Mouse (Mus musculus) limb, embryonic 10.5 days (tissue): ENCODE results near the gene Ythdf2. TPM values are rescaled to one million over a fixed set of nuclear protein-coding genes. Genes with fewer than 3 reads are reported as not detected.

ENCODE experiments used
- DNase-seq: peaks from one replicate; pipeline ENCODE4 v3.0.0-alpha.2; 2017; ENCODE audit warnings: low spot score
- H3K27ac ChIP-seq: fragments of 300-500 bp; sonication (generic); 2 replicates; pipeline ENCODE4 v1.5.1; 2016; ENCODE audit warnings: mild to moderate bottlenecking
- H3K27me3 ChIP-seq: fragments of 300-500 bp; sonication (generic); 2 replicates; pipeline ENCODE4 v1.6.1; 2016; ENCODE audit warnings: low read depth, mild to moderate bottlenecking; ENCODE audit not compliant: poor library complexity, severe bottlenecking
- H3K36me3 ChIP-seq: fragments of 300-500 bp; sonication (generic); 2 replicates; pipeline ENCODE4 v1.6.1; 2016; ENCODE audit warnings: mild to moderate bottlenecking, moderate library complexity
- H3K4me1 ChIP-seq: fragments of 300-500 bp; sonication (generic); 2 replicates; pipeline ENCODE4 v1.6.1; 2016
- H3K4me3 ChIP-seq: fragments of 300-500 bp; sonication (generic); 2 replicates; pipeline ENCODE4 v1.5.1; 2016; ENCODE audit warnings: mild to moderate bottlenecking, moderate library complexity
- H3K9me3 ChIP-seq: fragments of 300-500 bp; sonication (generic); replicated peaks from 2 replicates; pipeline ENCODE4 v1.6.1; 2016; ENCODE audit warnings: mild to moderate bottlenecking
- WGBS: fragments of 180-500 bp; shearing (Covaris S2); methylation state at CpG from one replicate; pipeline ENCODE4 v1.1.7; 2016; 5-methylcytosine and 5-hydroxymethylcytosine counted together
- polyA plus RNA-seq: library from polyadenylated mRNA; unstranded; fragments of >200 nt; fragmentation: Nextera tagmentation; extraction: Ambion mirVana; gene quantifications from 2 replicates; pipeline ENCODE4 v1.2.1, GENCODE M21; 2016

The Ythdf2 gene
- polyA plus RNA-seq, 1 experiment from 2014 or later = 151 TPM

GRCm38 (mm10) chr4:132194975-132195374 is 17.1 kb downstream of the Ythdf2 start:
- no peak overlapping the region for H3K27ac ChIP-seq
- H3K9me3 ChIP-seq = no peaks in the 10 kb centered on the region
- 93% methylated on average over 3 of the region's 3 CpGs for WGBS
- peaks cover 94% of the 10 kb centered on the region for H3K36me3 ChIP-seq
- no peaks in the 10 kb centered on the region for H3K4me1 ChIP-seq
- no peak overlapping the region for H3K4me3 ChIP-seq
- no peaks in the 10 kb centered on the region for H3K27me3 ChIP-seq
- no peak for DNase-seq

DNA sequence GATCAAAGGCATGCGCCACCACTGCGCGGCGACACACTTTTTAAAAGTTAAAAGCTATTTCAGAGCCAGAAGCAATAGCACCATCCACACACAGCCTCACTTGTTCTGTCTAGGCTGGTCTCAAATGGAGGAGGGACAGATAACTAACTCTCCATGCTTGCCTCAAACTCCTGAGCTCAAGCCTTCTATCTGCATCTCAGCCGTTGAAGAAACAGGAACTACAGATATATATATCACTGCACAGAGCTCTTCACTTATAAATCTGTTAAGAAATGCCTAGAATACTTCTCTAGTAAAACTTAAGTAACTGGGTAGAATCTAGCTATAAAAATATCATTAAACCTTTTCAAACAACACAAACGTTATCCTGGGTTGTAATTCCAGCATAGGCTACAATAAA is 17.7 kb downstream of the Ythdf2 start:
- H3K4me1 ChIP-seq = no peaks in the 10 kb centered on the region
- H3K9me3 ChIP-seq = no peaks in the 10 kb centered on the region
- no peak for DNase-seq
- no peak overlapping the region for H3K27ac ChIP-seq
- peaks cover 94% of the 10 kb centered on the region for H3K36me3 ChIP-seq
- 94% methylated on average over 6 of the region's 6 CpGs for WGBS
- no peak overlapping the region for H3K4me3 ChIP-seq
- no peaks in the 10 kb centered on the region for H3K27me3 ChIP-seq

- Histone ChIP-seq H3K4me3 (no peak overlapping the region), H3K9me3 (no peaks in the 10 kb centered on the region), H3K36me3 (peaks cover 94% of the 10 kb centered on the region), H3K4me1 (no peaks in the 10 kb centered on the region), H3K27me3 (no peaks in the 10 kb centered on the region), H3K27ac (no peak overlapping the region)
- DNase-seq = no peak
- 90% methylated on average over 2 of the region's 2 CpGs for WGBS
Observed at GRCm38 (mm10) chr4:132187826-132188401, 24.2 kb downstream of the Ythdf2 start.

DNA sequence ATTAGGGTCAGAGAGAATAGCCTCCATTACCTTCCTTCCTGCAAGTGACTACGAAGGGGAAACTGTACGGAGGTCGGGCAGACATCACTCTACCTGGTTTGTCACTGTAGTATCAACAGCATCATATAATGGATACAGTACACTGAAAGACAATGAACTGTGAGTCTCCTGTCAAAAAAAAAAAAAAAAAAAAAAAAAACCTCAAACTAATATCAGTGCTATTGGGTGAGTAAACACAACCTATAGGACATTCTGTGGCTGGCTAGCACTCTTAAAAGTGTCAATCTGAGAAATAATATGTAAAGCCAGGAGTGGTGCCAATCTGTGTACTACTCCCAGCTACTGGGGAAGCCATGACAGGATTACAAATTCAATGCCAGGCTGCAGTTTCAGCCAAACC is 28.9 kb downstream of the Ythdf2 start:
- DNase-seq = no peak
- H3K4me3 ChIP-seq = no peak overlapping the region
- peaks cover 5% of the 10 kb centered on the region; the same call in 1 of the 2 replicates for H3K4me1 ChIP-seq
- no peaks in the 10 kb centered on the region for H3K9me3 ChIP-seq
- no peak overlapping the region for H3K27ac ChIP-seq
- no peaks in the 10 kb centered on the region for H3K27me3 ChIP-seq
- WGBS = 94% methylated on average over 3 of the region's 3 CpGs
- peaks cover 74% of the 10 kb centered on the region for H3K36me3 ChIP-seq

- Histone ChIP-seq H3K27ac (no peak overlapping the region), H3K4me3 (no peak overlapping the region), H3K36me3 (peaks cover 62% of the 10 kb centered on the region), H3K9me3 (no peaks in the 10 kb centered on the region), H3K27me3 (no peaks in the 10 kb centered on the region), H3K4me1 (peaks cover 5% of the 10 kb centered on the region; the same call in 1 of the 2 replicates)
- no peak for DNase-seq
- WGBS = 70% methylated on average over 22 of the region's 22 CpGs
Observed at GRCm38 (mm10) chr4:132181721-132182658, 30.1 kb downstream of the Ythdf2 start.

- no peaks in the 10 kb centered on the region for H3K9me3 ChIP-seq
- 78% methylated on average over 9 of the region's 9 CpGs for WGBS
- peak; percentile 49 for DNase-seq
- peaks cover 52% of the 10 kb centered on the region for H3K36me3 ChIP-seq
- H3K27me3 ChIP-seq = no peaks in the 10 kb centered on the region
- H3K4me3 ChIP-seq = no peak overlapping the region
- H3K4me1 ChIP-seq = peaks cover 5% of the 10 kb centered on the region; the same call in 1 of the 2 replicates
- H3K27ac ChIP-seq = no peak overlapping the region
Observed at GRCm38 (mm10) chr4:132180710-132181109, 31.4 kb downstream of the Ythdf2 start.

GRCm38 (mm10) chr4:132178630-132179059 is 33.5 kb downstream of the Ythdf2 start:
- peaks cover 5% of the 10 kb centered on the region; the same call in 1 of the 2 replicates for H3K4me1 ChIP-seq
- no peaks in the 10 kb centered on the region for H3K27me3 ChIP-seq
- H3K4me3 ChIP-seq = no peak overlapping the region
- no peak overlapping the region for H3K27ac ChIP-seq
- 12% methylated on average over 10 of the region's 10 CpGs for WGBS
- peak; percentile 73 for DNase-seq
- H3K9me3 ChIP-seq = no peaks in the 10 kb centered on the region
- peaks cover 31% of the 10 kb centered on the region for H3K36me3 ChIP-seq

DNA sequence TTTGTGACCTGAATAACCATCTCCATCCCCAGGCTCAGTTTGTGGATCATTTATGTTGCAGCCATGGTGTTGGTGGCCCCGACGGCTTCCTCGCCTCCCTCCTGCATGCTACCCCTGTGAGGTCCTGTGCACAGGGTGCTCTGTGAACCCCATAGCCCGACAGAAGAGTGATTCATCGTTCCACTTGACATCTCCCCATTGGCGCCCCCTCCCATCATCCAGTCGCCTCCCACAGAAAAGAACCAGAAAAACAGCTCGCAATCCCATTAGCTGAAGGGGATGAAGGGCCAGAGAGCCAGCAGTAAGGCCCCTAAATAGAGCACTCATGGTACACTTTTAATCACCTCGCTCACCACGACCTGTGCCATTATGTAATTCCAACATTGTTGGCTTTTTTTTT is 35.6 kb downstream of the Ythdf2 start:
- no peak overlapping the region for H3K27ac ChIP-seq
- no peaks in the 10 kb centered on the region for H3K27me3 ChIP-seq
- WGBS = 60% methylated on average over 10 of the region's 10 CpGs
- peaks cover 10% of the 10 kb centered on the region for H3K36me3 ChIP-seq
- H3K4me1 ChIP-seq = 0 out of 2 replicates have a peak, but pooled peaks cover under 1% of the 10 kb centered on the region
- no peak overlapping the region for H3K4me3 ChIP-seq
- H3K9me3 ChIP-seq = no peaks in the 10 kb centered on the region
- no peak for DNase-seq

DNA sequence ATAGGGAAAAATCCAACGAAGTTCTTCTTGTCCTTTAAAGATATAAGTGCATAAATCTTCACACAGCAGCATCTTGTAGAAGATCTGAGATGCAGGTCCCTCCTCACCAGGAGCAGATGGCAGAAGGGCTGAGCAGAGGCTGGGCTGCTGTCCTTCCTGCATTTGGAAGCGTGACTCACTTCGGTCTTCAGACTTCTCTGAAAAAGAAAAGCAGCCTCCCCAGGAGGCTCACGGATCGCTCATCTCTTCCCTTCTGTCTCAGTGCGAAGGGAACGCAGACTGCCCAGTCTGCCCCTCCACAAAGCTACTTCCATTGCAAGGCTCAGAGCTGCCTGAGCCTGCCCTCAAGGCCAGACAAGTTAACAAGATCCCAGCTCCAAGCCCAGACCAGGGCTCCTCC is 41.2 kb downstream of the Ythdf2 start:
- Histone ChIP-seq H3K27ac (no peak overlapping the region), H3K4me1 (peaks cover 11% of the 10 kb centered on the region), H3K9me3 (no peaks in the 10 kb centered on the region), H3K27me3 (no peaks in the 10 kb centered on the region), H3K4me3 (no peak overlapping the region), H3K36me3 (no peaks in the 10 kb centered on the region)
- no peak for DNase-seq
- WGBS = 32% methylated on average over 7 of the region's 7 CpGs

DNA sequence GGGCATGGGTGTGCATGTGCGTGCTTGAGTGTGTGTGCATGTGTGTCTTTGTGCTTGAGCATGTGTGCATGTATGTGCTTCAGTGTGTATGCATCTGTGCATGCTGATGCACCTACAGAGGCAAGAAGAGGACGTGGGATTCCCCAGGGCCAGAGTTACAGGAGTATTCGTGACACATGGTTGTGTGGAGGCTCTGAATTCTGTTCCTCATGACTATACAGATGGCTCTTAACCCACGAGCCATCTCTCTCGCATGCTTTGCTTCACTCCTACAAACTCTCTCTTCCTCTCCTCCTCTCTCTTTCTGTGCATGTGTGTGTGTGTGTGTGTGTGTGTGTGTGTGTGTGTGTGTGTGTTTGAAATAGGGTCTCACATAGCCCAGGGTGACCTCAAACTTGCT is 42.3 kb downstream of the Ythdf2 start:
- Histone ChIP-seq H3K27ac (no peak overlapping the region), H3K4me1 (peaks cover 11% of the 10 kb centered on the region), H3K9me3 (no peaks in the 10 kb centered on the region), H3K4me3 (no peak overlapping the region), H3K36me3 (no peaks in the 10 kb centered on the region), H3K27me3 (no peaks in the 10 kb centered on the region)
- WGBS = 86% methylated on average over 5 of the region's 5 CpGs
- DNase-seq = no peak

GRCm38 (mm10) chr4:132169271-132169670 is 42.8 kb downstream of the Ythdf2 start:
- Histone ChIP-seq H3K36me3 (no peaks in the 10 kb centered on the region), H3K9me3 (no peaks in the 10 kb centered on the region), H3K4me3 (no peak overlapping the region), H3K27me3 (no peaks in the 10 kb centered on the region), H3K27ac (no peak overlapping the region), H3K4me1 (peaks cover 11% of the 10 kb centered on the region)
- DNase-seq = no peak
- 88% methylated on average over 3 of the region's 3 CpGs for WGBS

- Histone ChIP-seq H3K36me3 (no peaks in the 10 kb centered on the region), H3K4me1 (peaks cover 11% of the 10 kb centered on the region), H3K9me3 (no peaks in the 10 kb centered on the region), H3K4me3 (no peak overlapping the region), H3K27ac (no peak overlapping the region), H3K27me3 (no peaks in the 10 kb centered on the region)
- no peak for DNase-seq
- WGBS = 95% methylated on average over 3 of the region's 3 CpGs
Observed at GRCm38 (mm10) chr4:132167436-132167835, 44.7 kb downstream of the Ythdf2 start.
